Mouse (Mus musculus): ENCODE data around the gene Irf2bp2.

Gene Irf2bp2

GRCm38 (mm10) chr8:126586599-126587577, 6.9 kb downstream of the Irf2bp2 start:
- DNase-seq (ENCODE audit: low spot score): no peak

GRCm38 (mm10) chr8:126586101-126586500, 7.7 kb downstream of the Irf2bp2 start:
- DNase-seq (ENCODE audit: low spot score): no peak

GRCm38 (mm10) chr8:126585561-126586031, 8.2 kb downstream of the Irf2bp2 start:
- DNase-seq (ENCODE audit: low spot score): no peak

- DNase-seq (ENCODE audit: low spot score): no peak
Observed at GRCm38 (mm10) chr8:126584844-126585231, 8.9 kb downstream of the Irf2bp2 start.

GRCm38 (mm10) chr8:126583971-126584843, 9.6 kb downstream of the Irf2bp2 start:
- peak; percentile 78 for DNase-seq (ENCODE audit: low spot score)

GRCm38 (mm10) chr8:126583534-126583933, 10.3 kb downstream of the Irf2bp2 start:
- peak; percentile 35 for DNase-seq (ENCODE audit: low spot score)

GRCm38 (mm10) chr8:126583018-126583417, 10.8 kb downstream of the Irf2bp2 start:
- DNase-seq (ENCODE audit: low spot score): no peak

- DNase-seq (ENCODE audit: low spot score): peak; percentile 79
Observed at GRCm38 (mm10) chr8:126582509-126582908, 11.3 kb downstream of the Irf2bp2 start.

GRCm38 (mm10) chr8:126581662-126582061, 12.1 kb downstream of the Irf2bp2 start:
- DNase-seq (ENCODE audit: low spot score): no peak

- DNase-seq (ENCODE audit: low spot score): no peak
Observed at GRCm38 (mm10) chr8:126580826-126581225, 13.0 kb downstream of the Irf2bp2 start.

GRCm38 (mm10) chr8:126580086-126580485, 13.7 kb downstream of the Irf2bp2 start:
- DNase-seq (ENCODE audit: low spot score): no peak

GRCm38 (mm10) chr8:126578641-126579040, 15.1 kb downstream of the Irf2bp2 start:
- DNase-seq (ENCODE audit: low spot score): no peak

GRCm38 (mm10) chr8:126576919-126577318, 16.9 kb downstream of the Irf2bp2 start:
- DNase-seq (ENCODE audit: low spot score): no peak

- no peak for DNase-seq (ENCODE audit: low spot score)
Observed at GRCm38 (mm10) chr8:126576086-126576485, 17.7 kb downstream of the Irf2bp2 start.

- no peak for DNase-seq (ENCODE audit: low spot score)
Observed at GRCm38 (mm10) chr8:126574882-126575637, 18.7 kb downstream of the Irf2bp2 start.

- DNase-seq (ENCODE audit: low spot score): no peak
Observed at GRCm38 (mm10) chr8:126573878-126574277, 19.9 kb downstream of the Irf2bp2 start.

- no peak for DNase-seq (ENCODE audit: low spot score)
Observed at GRCm38 (mm10) chr8:126573079-126573694, 20.6 kb downstream of the Irf2bp2 start.

GRCm38 (mm10) chr8:126571065-126571660, 22.6 kb downstream of the Irf2bp2 start:
- no peak for DNase-seq (ENCODE audit: low spot score)

- no peak for DNase-seq (ENCODE audit: low spot score)
Observed at GRCm38 (mm10) chr8:126570521-126571040, 23.2 kb downstream of the Irf2bp2 start.

GRCm38 (mm10) chr8:126570046-126570445, 23.7 kb downstream of the Irf2bp2 start:
- no peak for DNase-seq (ENCODE audit: low spot score)

- no peak for DNase-seq (ENCODE audit: low spot score)
Observed at GRCm38 (mm10) chr8:126569638-126570037, 24.1 kb downstream of the Irf2bp2 start.
